Mouse (Mus musculus): ENCODE results near the gene Gm20388. TPM values are rescaled to one million over a fixed set of nuclear protein-coding genes. Genes with fewer than 3 reads are reported as not detected.

The Gm20388 gene
- total and polyA plus RNA-seq, 2 experiments from 2014 or later, result 17.3 TPM; not detected in 1

DNA sequence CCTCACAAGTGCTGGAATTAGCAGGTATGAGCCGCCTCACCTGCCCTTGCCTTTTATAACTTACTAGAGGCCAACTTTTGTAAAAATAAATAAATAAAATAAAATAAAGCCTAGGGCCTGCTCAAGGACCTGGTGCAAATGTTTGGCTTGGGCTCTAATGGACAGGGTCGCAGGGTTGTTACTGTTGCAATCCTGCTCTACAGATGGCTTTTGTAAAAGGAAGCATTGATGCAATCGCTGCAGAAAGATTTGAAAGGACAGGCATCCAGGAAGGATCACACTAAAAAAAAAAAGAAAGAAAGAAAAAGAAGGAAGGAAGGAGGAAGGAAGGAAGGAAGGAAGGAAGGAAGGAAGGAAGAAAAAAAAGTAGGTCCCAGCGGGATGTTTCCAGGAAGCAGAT is 3949.7 kb downstream of the Gm20388 start:
- Histone ChIP-seq H3K27me3 (ENCODE audit: control insufficient read depth, insufficient read depth, low read length) (0 out of 2 replicates have a peak, but pooled peaks cover 3% of the 10 kb centered on the region), H3K9me3 (replicated peaks; ENCODE audit: control insufficient read depth, low read length) (no peaks in the 10 kb centered on the region), H3K4me2 (ENCODE audit: low read depth, low read length) (no peak overlapping the region; the same call in 1 of the 2 replicates), H3K9ac (replicated peaks; ENCODE audit: low read depth, low read length) (no peak overlapping the region), H3K4me3 (ENCODE audit: low read depth, low read length) (no peak overlapping the region), H3K27ac (ENCODE audit: low read depth) (no peak overlapping the region), H3K4me1 (ENCODE audit: control insufficient read depth, insufficient read depth) (peaks cover 11% of the 10 kb centered on the region), H3K36me3 (replicated peaks; ENCODE audit: control insufficient read depth, insufficient read depth, low read length) (no peaks in the 10 kb centered on the region)
- ATAC-seq (ENCODE audit: insufficient read depth, low read depth) (no peak), DNase-seq (ENCODE audit: low spot score) (no peak)
- whole genome bisulfite sequencing, result 69% methylated on average over 4 of the region's 4 CpGs
- TF ChIP-seq EP300 (IDR thresholded peaks at IDR 0.05; ENCODE audit: low read depth), result no peak
- no peak for TF ChIP-seq CTCF (IDR thresholded peaks at IDR 0.05; ENCODE audit: low read depth)

DNA sequence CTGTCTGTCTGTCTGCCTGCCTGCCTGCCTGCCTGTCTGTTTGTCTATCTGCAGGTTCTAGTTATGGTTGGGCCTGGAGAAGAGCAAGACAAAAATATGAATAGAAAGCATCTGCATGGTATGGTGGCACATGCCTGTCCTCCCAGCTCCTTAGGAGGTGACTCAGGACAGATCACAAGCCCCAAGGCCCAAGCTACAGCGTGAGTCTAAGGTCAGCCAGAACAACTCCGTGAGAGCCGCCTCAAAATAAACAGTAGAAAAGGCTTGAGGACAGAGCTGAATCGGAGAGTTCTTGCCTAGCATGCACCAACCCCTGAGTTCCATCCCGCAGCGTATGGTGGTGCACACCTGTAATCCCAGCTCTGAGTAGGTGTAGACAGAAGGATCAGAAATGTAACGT is 3955.1 kb downstream of the Gm20388 start:
- TF ChIP-seq CTCF (IDR thresholded peaks at IDR 0.05; ENCODE audit: low read depth) (no peak), EP300 (IDR thresholded peaks at IDR 0.05; ENCODE audit: low read depth) (no peak)
- no peak for DNase-seq (ENCODE audit: low spot score)
- 69% methylated on average over 7 of the region's 7 CpGs for WGBS

DNA sequence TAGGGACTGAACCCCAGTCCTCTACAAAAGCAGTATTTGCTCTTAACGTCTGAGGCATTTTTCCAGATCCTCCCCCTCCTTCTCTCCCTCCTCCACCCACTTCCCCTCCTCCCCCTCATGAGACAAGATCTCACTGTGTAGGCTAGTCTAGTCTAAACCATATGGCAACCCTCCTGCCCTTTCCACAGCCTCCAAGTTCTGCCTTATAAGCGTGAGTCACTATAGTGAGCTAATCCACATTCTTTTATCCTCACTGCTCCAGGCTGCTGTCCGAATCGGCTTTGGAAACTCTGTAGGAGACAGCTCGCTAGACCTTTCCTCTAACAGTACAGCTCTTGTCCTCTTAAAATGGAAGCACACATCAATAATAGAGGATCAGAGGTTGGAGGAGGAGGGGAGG is 3956.3 kb downstream of the Gm20388 start:
- no peak overlapping the region for H3K4me2 ChIP-seq (ENCODE audit: low read depth, low read length)
- WGBS, result 20% methylated on average over 5 of the region's 5 CpGs
- no peak overlapping the region for H3K4me3 ChIP-seq (ENCODE audit: low read depth, low read length)
- no peaks in the 10 kb centered on the region for H3K9me3 ChIP-seq (replicated peaks; ENCODE audit: control insufficient read depth, low read length)
- H3K36me3 ChIP-seq (replicated peaks; ENCODE audit: control insufficient read depth, insufficient read depth, low read length), result no peaks in the 10 kb centered on the region
- TF ChIP-seq CTCF (IDR thresholded peaks at IDR 0.05; ENCODE audit: low read depth) (no peak), EP300 (IDR thresholded peaks at IDR 0.05; ENCODE audit: low read depth) (no peak)
- 0 out of 2 replicates have a peak, but pooled peaks cover 3% of the 10 kb centered on the region for H3K27me3 ChIP-seq (ENCODE audit: control insufficient read depth, insufficient read depth, low read length)
- no peak overlapping the region for H3K9ac ChIP-seq (replicated peaks; ENCODE audit: low read depth, low read length)
- H3K4me1 ChIP-seq (ENCODE audit: control insufficient read depth, insufficient read depth), result no peaks in the 10 kb centered on the region; the same call in 1 of the 2 replicates
- ATAC-seq (ENCODE audit: insufficient read depth, low read depth) (no peak), DNase-seq (ENCODE audit: low spot score) (peak; percentile 10)
- H3K27ac ChIP-seq (ENCODE audit: low read depth), result no peak overlapping the region

More for the DNA sequence above, 3955.1 kb downstream of the Gm20388 start:
- no peak for ATAC-seq (ENCODE audit: insufficient read depth, low read depth)
- Histone ChIP-seq H3K27ac (ENCODE audit: low read depth) (no peak overlapping the region), H3K36me3 (replicated peaks; ENCODE audit: control insufficient read depth, insufficient read depth, low read length) (no peaks in the 10 kb centered on the region), H3K4me2 (ENCODE audit: low read depth, low read length) (no peak overlapping the region), H3K27me3 (ENCODE audit: control insufficient read depth, insufficient read depth, low read length) (0 out of 2 replicates have a peak, but pooled peaks cover 3% of the 10 kb centered on the region), H3K4me3 (ENCODE audit: low read depth, low read length) (no peak overlapping the region), H3K9ac (replicated peaks; ENCODE audit: low read depth, low read length) (no peak overlapping the region), H3K9me3 (replicated peaks; ENCODE audit: control insufficient read depth, low read length) (no peaks in the 10 kb centered on the region), H3K4me1 (ENCODE audit: control insufficient read depth, insufficient read depth) (no peaks in the 10 kb centered on the region; the same call in 1 of the 2 replicates)

DNA sequence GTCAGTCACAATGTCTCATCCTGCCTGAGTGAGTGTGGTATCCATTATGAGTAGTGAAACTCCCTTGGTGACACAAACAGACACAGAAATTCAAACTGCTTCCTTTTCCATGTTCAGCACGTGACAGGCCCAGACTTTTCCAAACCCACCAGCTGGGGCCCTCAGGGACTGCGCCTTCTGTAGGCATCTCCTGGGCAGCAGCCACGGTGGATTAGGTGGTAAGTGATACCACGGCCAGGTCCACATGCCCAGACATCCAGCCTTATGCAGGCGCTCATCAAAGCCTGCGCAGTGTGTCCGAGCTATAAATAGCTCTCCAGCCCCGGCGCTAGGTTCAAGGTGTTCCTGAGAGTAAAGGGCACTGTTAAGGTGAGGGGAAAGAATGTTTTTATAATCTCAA is 3961.4 kb downstream of the Gm20388 start:
- Histone ChIP-seq H3K9me3 (replicated peaks; ENCODE audit: control insufficient read depth, low read length) (no peaks in the 10 kb centered on the region), H3K27ac (ENCODE audit: low read depth) (no peak overlapping the region), H3K27me3 (ENCODE audit: control insufficient read depth, insufficient read depth, low read length) (no peaks in the 10 kb centered on the region), H3K4me3 (ENCODE audit: low read depth, low read length) (no peak overlapping the region), H3K9ac (replicated peaks; ENCODE audit: low read depth, low read length) (no peak overlapping the region), H3K4me2 (ENCODE audit: low read depth, low read length) (no peak overlapping the region), H3K4me1 (ENCODE audit: control insufficient read depth, insufficient read depth) (no peaks in the 10 kb centered on the region), H3K36me3 (replicated peaks; ENCODE audit: control insufficient read depth, insufficient read depth, low read length) (no peaks in the 10 kb centered on the region)
- TF ChIP-seq EP300 (IDR thresholded peaks at IDR 0.05; ENCODE audit: low read depth), result no peak
- TF ChIP-seq CTCF (IDR thresholded peaks at IDR 0.05; ENCODE audit: low read depth), result no peak
- DNase-seq (ENCODE audit: low spot score), result peak; percentile 20
- 34% methylated on average over 9 of the region's 9 CpGs for WGBS
- peak; percentile 58; the same call in 1 of the 2 replicates for ATAC-seq (ENCODE audit: insufficient read depth, low read depth)

DNA sequence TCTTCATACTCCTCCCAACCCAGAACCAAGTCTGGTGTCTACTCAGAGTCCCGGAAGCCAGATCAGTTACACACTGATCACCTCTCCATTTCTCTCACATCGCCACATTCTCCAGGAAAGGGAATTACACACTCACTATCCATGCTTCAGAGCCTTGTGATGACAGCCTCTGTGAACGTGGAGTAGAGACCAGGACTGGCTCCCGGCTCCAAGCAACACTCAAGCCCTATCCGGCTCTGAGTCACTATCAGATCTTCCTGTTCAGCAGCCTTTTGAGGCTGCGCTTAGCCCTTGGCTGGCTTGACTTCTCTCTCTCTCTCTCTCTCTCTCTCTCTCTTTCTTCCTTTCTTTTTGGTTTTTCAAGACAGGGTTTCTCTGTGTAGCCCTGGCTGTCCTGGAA is 3962.7 kb downstream of the Gm20388 start:
- no peaks in the 10 kb centered on the region for H3K9me3 ChIP-seq (replicated peaks; ENCODE audit: control insufficient read depth, low read length)
- 39% methylated on average over 6 of the region's 6 CpGs for WGBS
- H3K4me3 ChIP-seq (ENCODE audit: low read depth, low read length), result no peak overlapping the region
- no peaks in the 10 kb centered on the region for H3K4me1 ChIP-seq (ENCODE audit: control insufficient read depth, insufficient read depth)
- ATAC-seq (ENCODE audit: insufficient read depth, low read depth) (peak; percentile 30; the same call in 1 of the 2 replicates), DNase-seq (ENCODE audit: low spot score) (no peak)
- H3K27ac ChIP-seq (ENCODE audit: low read depth), result no peak overlapping the region
- no peaks in the 10 kb centered on the region for H3K27me3 ChIP-seq (ENCODE audit: control insufficient read depth, insufficient read depth, low read length)
- H3K36me3 ChIP-seq (replicated peaks; ENCODE audit: control insufficient read depth, insufficient read depth, low read length), result no peaks in the 10 kb centered on the region
- no peak overlapping the region for H3K9ac ChIP-seq (replicated peaks; ENCODE audit: low read depth, low read length)
- no peak overlapping the region for H3K4me2 ChIP-seq (ENCODE audit: low read depth, low read length)
- no peak for TF ChIP-seq CTCF (IDR thresholded peaks at IDR 0.05; ENCODE audit: low read depth)
- no peak for TF ChIP-seq EP300 (IDR thresholded peaks at IDR 0.05; ENCODE audit: low read depth)

DNA sequence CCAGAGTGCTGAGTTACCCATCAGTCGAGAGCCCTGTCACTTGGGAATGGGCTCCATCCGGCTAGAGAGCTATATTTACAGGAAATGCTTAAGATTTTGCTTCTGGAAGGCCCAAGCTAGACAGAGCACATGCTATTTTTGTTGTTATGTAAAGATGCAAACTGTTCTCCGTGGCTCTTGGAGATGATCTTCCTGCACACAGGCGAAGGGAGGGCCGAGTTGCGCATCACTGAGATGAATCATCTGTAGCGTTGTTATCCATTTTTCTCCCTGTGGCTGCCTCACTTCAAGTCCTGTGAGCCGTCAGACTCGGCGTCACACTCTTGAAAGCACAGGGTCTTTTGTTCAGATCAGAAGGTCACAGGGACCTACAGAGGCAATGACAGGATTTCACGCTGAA is 3963.7 kb downstream of the Gm20388 start:
- no peak overlapping the region for H3K4me2 ChIP-seq (ENCODE audit: low read depth, low read length)
- H3K4me1 ChIP-seq (ENCODE audit: control insufficient read depth, insufficient read depth), result no peaks in the 10 kb centered on the region
- H3K27ac ChIP-seq (ENCODE audit: low read depth), result no peak overlapping the region
- no peaks in the 10 kb centered on the region for H3K9me3 ChIP-seq (replicated peaks; ENCODE audit: control insufficient read depth, low read length)
- H3K4me3 ChIP-seq (ENCODE audit: low read depth, low read length), result no peak overlapping the region
- H3K27me3 ChIP-seq (ENCODE audit: control insufficient read depth, insufficient read depth, low read length), result no peaks in the 10 kb centered on the region
- TF ChIP-seq CTCF (IDR thresholded peaks at IDR 0.05; ENCODE audit: low read depth) (no peak), EP300 (IDR thresholded peaks at IDR 0.05; ENCODE audit: low read depth) (no peak)
- no peak for DNase-seq (ENCODE audit: low spot score)
- ATAC-seq (ENCODE audit: insufficient read depth, low read depth), result no peak
- H3K9ac ChIP-seq (replicated peaks; ENCODE audit: low read depth, low read length), result no peak overlapping the region
- no peaks in the 10 kb centered on the region for H3K36me3 ChIP-seq (replicated peaks; ENCODE audit: control insufficient read depth, insufficient read depth, low read length)
- WGBS, result 51% methylated on average over 11 of the region's 11 CpGs
